In the genomic region with DNA sequence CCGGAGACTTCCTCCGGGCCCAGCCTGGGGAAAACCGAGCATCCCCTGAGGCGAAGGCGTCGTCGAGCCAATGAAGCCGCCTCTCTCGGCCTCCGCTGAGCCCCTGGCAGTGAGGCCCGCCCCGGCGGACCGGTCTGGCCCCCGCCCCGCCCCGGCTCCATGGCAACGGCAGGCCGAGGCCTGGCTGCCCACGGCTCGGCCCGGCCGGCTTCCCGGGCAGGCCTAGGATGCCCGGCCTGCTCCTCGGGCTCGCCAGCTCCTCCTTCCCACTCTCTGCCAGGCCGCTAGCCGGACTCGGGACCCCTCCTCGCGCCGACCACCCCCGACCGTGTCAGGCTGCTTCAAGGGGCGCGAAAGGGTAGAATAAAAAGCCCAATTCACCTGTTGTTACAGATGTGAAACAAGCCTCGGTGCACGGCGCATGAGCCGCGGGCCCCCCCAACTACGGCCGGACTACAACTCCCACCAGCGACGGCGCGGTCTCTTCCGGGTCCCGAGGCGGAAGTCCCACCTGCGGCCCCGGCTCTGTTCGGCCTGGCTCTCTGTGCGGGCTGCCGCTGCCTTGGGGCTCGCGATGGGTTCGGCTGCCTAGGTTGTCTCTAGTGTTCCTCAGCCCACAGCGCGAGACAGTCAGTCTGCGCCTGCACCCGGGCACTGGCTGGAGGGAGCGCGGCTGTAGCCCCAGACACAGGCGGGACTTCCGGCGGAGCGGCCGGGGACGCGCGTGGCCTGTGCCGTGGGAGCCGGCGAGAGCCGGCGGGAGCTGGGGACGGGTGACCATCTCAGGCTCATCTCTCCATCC, we compare ENCODE assay signal across 8 mouse cellular contexts. TPM values are rescaled to one million over a fixed set of nuclear protein-coding genes. Genes with fewer than 3 reads are reported as not detected.
A peak's percentile ranks its signal among the peaks of the same experiment; 100 is the strongest.
DNase-seq lines count a peak whose midpoint lies in the region; ATAC-seq lines count a peak whose summit lies in the region.

A gene (plus strand): TSS at position 732 of the 802 bp plus-strand sequence.

- peaks cover 22% of the 10 kb centered on the region for H3K36me3 ChIP-seq in forebrain, embryonic 14.5 days (ENCODE audit: control insufficient read depth, insufficient read depth, low read length)
- peaks cover 19% of the 10 kb centered on the region for H3K36me3 ChIP-seq in neural tube, embryonic 15.5 days

- peak within 1 kb of the TSS; percentile 95 for H3K27ac ChIP-seq in forebrain, embryonic 14.5 days (ENCODE audit: low read depth, low read length)
- H3K27ac ChIP-seq in neural tube, embryonic 15.5 days (replicated peaks), result peak within 1 kb of the TSS; percentile 97

- H3K9me3 ChIP-seq in forebrain, embryonic 14.5 days (replicated peaks; ENCODE audit: control insufficient read depth, low read length), result no peaks in the 10 kb centered on the region
- H3K9me3 ChIP-seq in neural tube, embryonic 15.5 days (replicated peaks), result no peaks in the 10 kb centered on the region

- WGBS in forebrain, embryonic 14.5 days, result under 1% methylated on average over 79 of the region's 79 CpGs
- WGBS in neural tube, embryonic 15.5 days, result under 1% methylated on average over 76 of the region's 79 CpGs

- peak within 1 kb of the TSS; percentile 83 for H3K4me2 ChIP-seq in forebrain, embryonic 14.5 days (ENCODE audit: low read length)
- H3K4me2 ChIP-seq in neural tube, embryonic 15.5 days, result peak within 1 kb of the TSS; percentile 75

- peak; percentile 98 for ATAC-seq in forebrain, embryonic 14.5 days
- peak; percentile 96 for ATAC-seq in neural tube, embryonic 15.5 days (ENCODE audit: low FRiP score)

- H3K27me3 ChIP-seq in forebrain, embryonic 14.5 days (replicated peaks; ENCODE audit: control insufficient read depth, insufficient read depth, low read length), result no peaks in the 10 kb centered on the region
- no peaks in the 10 kb centered on the region for H3K27me3 ChIP-seq in neural tube, embryonic 15.5 days (replicated peaks)

- intact Hi-C loops in heart, postnatal 14 days (cut with DNase I), result loop anchor here (5.0 kb wide), 1 partner anchor 185 kb away; no protein-coding TSS in a partner anchor

- peak within 1 kb of the TSS; percentile 88 for H3K4me3 ChIP-seq in forebrain, embryonic 14.5 days (ENCODE audit: low read depth, low read length)
- peak within 1 kb of the TSS; percentile 97 for H3K4me3 ChIP-seq in neural tube, embryonic 15.5 days (replicated peaks)

- peaks cover 13% of the 10 kb centered on the region for H3K4me1 ChIP-seq in forebrain, embryonic 14.5 days (ENCODE audit: control insufficient read depth, insufficient read depth, low read length)
- peaks cover 23% of the 10 kb centered on the region for H3K4me1 ChIP-seq in neural tube, embryonic 15.5 days

- peak; percentile 91 for DNase-seq in ES-CJ7 (ENCODE audit: low read depth, low spot score)
- DNase-seq in cerebellum, adult 11 months, result peak; percentile 77
- peak; percentile 94 for DNase-seq in forebrain, embryonic 14.5 days (ENCODE audit: low spot score)
- DNase-seq in heart, postnatal 14 days, result peak; percentile 90
- DNase-seq in layer of hippocampus, adult 11-12 months (ENCODE audit: low spot score), result peak; percentile 88
- DNase-seq in lung, adult 18-20 months, result peak; percentile 88
- DNase-seq in testis, postnatal 14 days (ENCODE audit: low spot score), result peak; percentile 91

- peak within 1 kb of the TSS; percentile 95 for H3K9ac ChIP-seq in forebrain, embryonic 14.5 days (ENCODE audit: low read length)
- peak within 1 kb of the TSS; percentile 86 for H3K9ac ChIP-seq in neural tube, embryonic 15.5 days (replicated peaks)

RNA-seq across cellular contexts. Expression of the gene that starts here (rescaled TPM):
- 120 and 149 TPM in 2 replicates for polyA plus RNA-seq in forebrain, embryonic 14.5 days (2014; fragmentation: Nextera tagmentation; extraction: Ambion mirVana)
- 10 to 100 TPM; 27.7 to 30.6 TPM for total RNA-seq in heart, postnatal 14 days (2021)
- 67.0 and 78.6 TPM in 2 replicates for polyA plus RNA-seq in neural tube, embryonic 15.5 days (2015; fragmentation: Nextera tagmentation; extraction: Ambion mirVana)

Comparison
In these comparisons a context has a peak if more than half of its experiments do, and no peak if none do; other contexts are left out.
1. Peak in every context shown above with its lines: DNase-seq, ATAC-seq, H3K4me3 ChIP-seq and H3K27ac ChIP-seq.